Mouse (Mus musculus) 3T3-L1 (cell line): ENCODE measurements at regions not wholly inside any gene's neighbourhood (a gene's known extent, or its start where the extent isn't known, plus 50 kb on each side); places are given as distances from the start of the nearest gene placed in this dataset.

ENCODE experiments used
- DNase-seq: peaks from one replicate; pipeline ENCODE4 v3.0.0-alpha.2; 2015; ENCODE audit warnings: low read depth, low spot score

- DNase-seq, result no peak
Observed at GRCm38 (mm10) chr9:62590407-62591195, 53.8 kb upstream of the Coro2b start.

- DNase-seq, result no peak
Observed at GRCm38 (mm10) chr9:62591196-62591485, 54.3 kb upstream of the Coro2b start.

- peak; percentile 63 for DNase-seq
Observed at GRCm38 (mm10) chr9:62598056-62598455, 61.2 kb upstream of the Coro2b start.

GRCm38 (mm10) chr9:62598956-62599355 is 62.1 kb upstream of the Coro2b start:
- DNase-seq, result no peak

GRCm38 (mm10) chr9:62610526-62610925 is 67.1 kb upstream of the Itga11 start:
- no peak for DNase-seq

GRCm38 (mm10) chr9:62611452-62611851 is 66.2 kb upstream of the Itga11 start:
- DNase-seq, result peak; percentile 81

GRCm38 (mm10) chr9:62613053-62613452 is 64.6 kb upstream of the Itga11 start:
- DNase-seq, result no peak

GRCm38 (mm10) chr9:62613806-62614205 is 63.8 kb upstream of the Itga11 start:
- DNase-seq, result no peak

- DNase-seq, result no peak
Observed at GRCm38 (mm10) chr9:62614950-62615349, 62.7 kb upstream of the Itga11 start.

GRCm38 (mm10) chr9:62615799-62616198 is 61.8 kb upstream of the Itga11 start:
- peak; percentile 9 for DNase-seq

GRCm38 (mm10) chr9:62618994-62619393 is 58.6 kb upstream of the Itga11 start:
- no peak for DNase-seq

GRCm38 (mm10) chr9:62620901-62621445 is 56.7 kb upstream of the Itga11 start:
- DNase-seq, result peak; percentile 84

- DNase-seq, result peak; percentile 64
Observed at GRCm38 (mm10) chr9:62622106-62622505, 55.5 kb upstream of the Itga11 start.

GRCm38 (mm10) chr9:62624562-62625044 is 53.0 kb upstream of the Itga11 start:
- peak; percentile 88 for DNase-seq

GRCm38 (mm10) chr9:62627071-62628000 is 50.3 kb upstream of the Itga11 start:
- peak; percentile 71 for DNase-seq
